Mouse (Mus musculus) right cerebral cortex, postnatal 4 days (tissue): ENCODE data around the gene Trp53.
"Not testable (repeated sequence)": the region's sequence is repeated elsewhere in the genome, so short reads cannot be mapped to it uniquely, and the experiment has no call there.

Source experiments
- DNase-seq: peaks from one replicate; pipeline ENCODE4 v3.0.0-alpha.2; 2022

Gene Trp53

GRCm38 (mm10) chr11:69601768-69602167, 21.6 kb downstream of the Trp53 start:
- no peak for DNase-seq

DNA sequence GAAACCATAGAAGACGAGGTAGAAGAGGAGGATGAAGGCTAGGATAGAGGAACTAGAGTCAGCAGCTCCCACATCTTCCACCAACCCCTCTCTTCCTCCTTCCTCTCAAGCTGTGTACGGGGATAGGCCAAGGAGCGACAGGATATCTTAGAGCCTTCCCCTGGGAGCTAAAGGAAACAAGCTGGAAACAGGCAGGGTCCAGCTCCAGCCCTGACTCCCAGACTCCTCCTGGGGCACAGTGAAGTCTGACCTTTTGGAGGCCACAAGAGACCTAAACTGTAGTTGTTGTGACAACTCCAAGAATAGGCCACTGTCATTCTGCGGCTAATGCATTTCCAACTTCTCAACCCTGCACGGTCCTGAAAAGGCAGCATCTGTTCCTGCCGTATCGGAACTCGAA, 23.4 kb downstream of the Trp53 start:
- no peak for DNase-seq

- no peak for DNase-seq
Observed at GRCm38 (mm10) chr11:69604347-69604746, 24.2 kb downstream of the Trp53 start.

- DNase-seq, result peak; percentile 46
Observed at GRCm38 (mm10) chr11:69604795-69605664, 24.9 kb downstream of the Trp53 start.

GRCm38 (mm10) chr11:69605726-69606490, 25.7 kb downstream of the Trp53 start, which contains the start of gene Atp1b2:
Gene Atp1b2, minus strand, starts transcription at chr11:69605942.
- DNase-seq, result peak; percentile 88

GRCm38 (mm10) chr11:69606491-69606795, 26.3 kb downstream of the Trp53 start:
- DNase-seq, result no peak

DNA sequence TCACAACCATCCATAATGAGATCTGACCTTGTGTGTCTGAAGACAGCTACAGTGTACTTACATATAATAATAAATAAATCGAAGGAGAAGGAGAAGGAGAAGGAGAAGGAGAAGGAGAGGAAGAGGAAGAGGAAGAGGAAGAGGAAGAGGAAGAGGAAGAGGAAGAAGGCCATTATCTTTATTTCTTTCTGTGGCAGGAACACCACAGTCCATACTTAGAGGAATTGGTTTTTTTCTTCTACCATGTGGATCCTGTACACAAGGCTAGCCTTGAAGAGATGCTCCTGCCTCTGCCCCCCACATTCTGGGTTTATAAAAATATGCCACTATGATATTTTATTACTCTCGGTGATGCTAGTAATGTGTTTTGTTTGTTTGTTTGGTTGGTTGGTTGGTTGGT, 26.7 kb downstream of the Trp53 start:
- no peak for DNase-seq

GRCm38 (mm10) chr11:69608525-69608924, 28.4 kb downstream of the Trp53 start:
- no peak for DNase-seq

GRCm38 (mm10) chr11:69609416-69609815, 29.3 kb downstream of the Trp53 start:
- no peak for DNase-seq

- DNase-seq, result no peak
Observed at GRCm38 (mm10) chr11:69610899-69611298, 30.7 kb downstream of the Trp53 start.

- peak; percentile 80 for DNase-seq
Observed at GRCm38 (mm10) chr11:69613553-69614256, 33.5 kb downstream of the Trp53 start.

- not testable (repeated sequence) for DNase-seq
Observed at GRCm38 (mm10) chr11:69614257-69614588, 34.1 kb downstream of the Trp53 start.

- no peak for DNase-seq
Observed at GRCm38 (mm10) chr11:69616781-69617180, 36.6 kb downstream of the Trp53 start.

DNA sequence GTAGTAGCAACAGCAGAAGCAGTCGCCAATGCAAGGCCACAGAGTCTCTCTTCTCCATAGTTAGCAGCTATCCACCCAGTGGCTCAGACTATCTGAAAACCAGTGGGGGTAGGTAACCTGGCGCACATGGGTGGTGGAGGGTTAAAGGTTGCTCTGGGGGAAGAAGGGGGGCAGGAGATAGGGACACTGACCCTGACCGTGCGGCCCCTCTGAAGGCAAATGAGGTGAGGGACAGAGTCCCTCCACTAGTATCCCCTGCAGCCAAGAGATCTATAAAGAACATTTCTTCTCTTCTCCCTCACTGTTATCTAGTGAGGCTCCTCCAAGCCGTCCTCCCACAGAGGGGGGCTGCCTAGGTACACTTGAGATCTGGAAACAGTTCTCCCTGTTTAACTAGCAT, 37.6 kb downstream of the Trp53 start, which contains the start of gene Shbg:
TSS of gene Shbg (minus strand) at position 101 of the 400 bp plus-strand sequence.
- DNase-seq, result no peak

DNA sequence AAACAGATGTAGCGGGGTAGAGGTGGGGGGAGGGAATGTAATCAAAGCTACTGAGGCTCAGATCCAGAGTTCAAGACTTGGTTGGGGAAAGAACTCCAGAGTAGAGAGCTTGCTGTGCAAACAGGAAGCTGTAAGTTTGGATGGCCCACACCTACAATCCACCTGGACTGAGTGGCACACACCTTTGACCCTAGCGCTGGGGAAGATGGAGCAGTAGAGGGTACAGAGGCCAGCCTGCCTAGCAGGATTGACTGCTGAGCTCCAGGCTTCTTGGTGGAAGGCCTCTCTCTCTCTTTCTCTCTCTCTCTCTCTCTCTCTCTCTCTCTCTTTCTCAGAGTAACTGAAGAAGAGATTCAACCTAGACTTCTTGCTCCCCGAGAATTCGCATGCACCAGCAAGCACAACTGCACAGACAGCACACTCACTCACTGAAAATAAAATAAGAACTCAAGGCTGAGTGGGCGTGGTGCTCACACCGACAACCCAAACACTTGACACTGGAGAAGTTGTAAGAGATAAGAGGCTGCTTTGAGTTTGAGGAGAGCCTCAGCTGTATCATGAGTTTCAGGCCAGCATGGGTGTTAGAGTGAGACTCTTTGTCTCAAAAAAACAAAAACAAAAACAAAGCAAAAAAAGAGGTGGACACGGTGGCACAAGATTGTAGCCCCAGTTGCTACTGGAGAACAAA, 40.4 kb downstream of the Trp53 start:
- no peak for DNase-seq

DNA sequence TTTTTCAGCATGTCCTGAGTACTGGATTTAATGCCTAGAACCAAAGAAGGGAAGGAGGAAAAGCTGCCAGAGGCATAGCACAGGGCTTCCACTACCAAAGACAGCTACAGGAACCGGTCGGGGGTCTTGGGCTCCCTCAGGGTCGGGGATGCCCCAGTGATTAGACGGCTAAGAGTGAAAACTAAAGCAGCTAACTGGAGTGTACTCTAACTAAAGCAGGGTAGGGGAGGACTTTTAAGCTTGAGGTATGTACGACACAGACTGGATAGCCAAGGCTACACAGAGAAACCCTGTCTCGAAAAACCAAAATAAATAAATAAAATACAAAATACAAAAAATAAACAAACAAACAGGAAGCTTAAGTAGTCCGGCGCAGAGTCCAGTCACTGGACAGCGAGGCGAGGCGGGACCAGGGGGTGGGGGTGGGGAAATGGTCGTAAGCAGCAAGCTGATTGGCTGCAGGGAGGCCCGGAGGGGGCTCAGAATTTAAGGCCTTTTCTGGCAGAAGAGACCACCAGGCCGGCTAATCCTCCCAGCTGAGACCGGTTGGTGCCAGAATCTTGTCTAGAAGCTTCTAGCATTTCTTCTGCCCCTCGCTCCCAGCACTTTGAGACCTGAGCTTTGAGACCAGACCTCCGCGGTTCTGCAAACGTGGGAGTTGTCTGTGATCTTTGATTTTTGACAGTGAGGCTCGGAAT, 41.6 kb downstream of the Trp53 start, which contains the start of gene Sat2:
TSS of gene Sat2 (plus strand) at position 454 of the 698 bp plus-strand sequence.
- peak; percentile 68 for DNase-seq

DNA sequence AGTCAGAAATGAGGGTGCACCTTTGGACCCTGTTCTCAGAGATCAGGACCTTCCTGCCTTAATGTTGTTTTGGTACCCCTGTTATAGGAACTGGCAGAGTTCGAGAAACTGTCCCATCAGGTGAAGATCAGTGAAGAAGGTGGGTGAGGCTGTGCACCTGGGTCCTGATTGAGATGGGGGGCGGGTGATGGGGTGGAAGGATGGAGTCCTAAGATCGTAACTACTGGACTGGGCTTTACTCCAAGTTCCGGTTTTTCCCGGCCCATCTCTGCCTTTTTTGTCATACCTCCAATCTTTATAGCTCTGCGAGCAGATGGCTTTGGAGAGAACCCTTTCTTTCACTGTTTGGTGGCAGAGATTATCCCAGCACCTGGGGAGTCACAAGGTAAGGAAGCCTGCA, 42.2 kb downstream of the Trp53 start:
- DNase-seq, result no peak

GRCm38 (mm10) chr11:69623006-69623405, 42.8 kb downstream of the Trp53 start:
- no peak for DNase-seq

GRCm38 (mm10) chr11:69624339-69624738, 44.2 kb downstream of the Trp53 start:
- DNase-seq, result not testable (repeated sequence)

GRCm38 (mm10) chr11:69628286-69628685, 48.1 kb downstream of the Trp53 start:
- peak; percentile 72 for DNase-seq

DNA sequence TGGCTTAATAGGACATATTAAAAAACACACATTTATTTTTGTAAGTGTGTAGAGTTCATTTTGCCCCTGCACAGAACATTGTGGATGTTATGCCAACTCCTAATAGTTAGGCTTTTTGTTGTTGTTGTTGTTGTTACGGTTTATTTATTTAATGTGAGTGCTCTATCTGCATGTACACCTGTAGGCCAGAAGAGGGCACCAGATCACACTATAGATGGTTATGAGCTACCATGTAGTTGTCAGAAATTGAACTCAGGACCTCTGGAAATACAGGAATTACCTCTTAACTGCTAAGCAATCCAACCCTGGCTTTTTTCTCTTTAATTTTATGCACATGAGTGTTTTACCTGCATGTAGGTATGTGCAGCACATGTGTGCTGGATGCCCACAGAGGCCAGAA, 49.6 kb downstream of the Trp53 start:
- no peak for DNase-seq
